Mouse (Mus musculus): ENCODE results near the gene Eef1a2. TPM values are rescaled to one million over a fixed set of nuclear protein-coding genes. Genes with fewer than 3 reads are reported as not detected.
"Not testable (repeated sequence)": the region's sequence is repeated elsewhere in the genome, so short reads cannot be mapped to it uniquely, and the experiment has no call there.

Eef1a2 gene
- not detected in 2 replicates for total RNA-seq (2015; ENCODE audit: low replicate concordance)
- not detected in 2 replicates for total RNA-seq (2017; ENCODE audit: low replicate concordance)

DNA sequence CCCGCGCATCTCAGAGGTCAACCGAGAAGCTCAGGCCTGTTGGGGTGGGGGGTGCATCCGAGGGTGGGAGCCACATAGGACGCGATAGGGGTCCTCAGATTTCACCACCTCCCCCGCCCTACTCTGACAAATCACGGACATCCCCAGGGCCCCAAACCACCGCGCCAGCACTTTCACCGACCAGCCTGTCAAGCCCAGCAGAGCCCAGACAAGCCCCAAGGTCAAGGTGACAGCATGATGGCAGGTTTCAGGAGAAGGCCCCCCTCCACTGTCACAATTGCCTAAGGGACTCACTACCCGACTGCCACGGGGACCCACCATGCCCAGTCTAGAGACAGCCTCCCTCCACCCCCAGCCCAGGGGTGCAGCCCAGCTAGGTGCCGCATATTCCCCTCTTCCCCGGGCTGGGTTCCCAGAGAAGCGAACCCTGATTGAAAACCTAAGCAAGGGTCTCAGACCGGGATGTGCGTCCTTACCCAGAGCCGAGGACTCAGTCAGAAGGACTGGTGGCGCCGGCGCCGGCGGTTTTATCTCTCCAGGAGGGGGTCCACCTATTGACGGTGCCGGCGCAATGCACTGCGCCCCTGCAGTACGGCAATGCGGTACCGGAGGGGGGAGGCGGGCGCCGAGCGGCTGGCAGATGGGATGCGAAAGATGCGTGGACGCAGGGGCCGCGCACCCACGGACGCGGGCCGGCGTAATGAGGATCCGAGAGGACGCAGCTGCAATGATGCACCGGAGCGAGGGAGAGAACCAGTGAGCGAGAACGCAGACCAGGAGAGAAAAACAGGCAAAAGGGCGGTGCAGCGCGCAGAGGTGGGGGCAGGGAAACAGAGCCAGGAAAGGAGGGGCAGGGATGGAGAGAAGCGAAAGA is at the start of gene Eef1a2:
TSS of gene Eef1a2 (minus strand) at position 767 of the 874 bp plus-strand sequence.
- no peak for ATAC-seq (replicated peaks; ENCODE audit: low FRiP score, poor library complexity, severe bottlenecking)

DNA sequence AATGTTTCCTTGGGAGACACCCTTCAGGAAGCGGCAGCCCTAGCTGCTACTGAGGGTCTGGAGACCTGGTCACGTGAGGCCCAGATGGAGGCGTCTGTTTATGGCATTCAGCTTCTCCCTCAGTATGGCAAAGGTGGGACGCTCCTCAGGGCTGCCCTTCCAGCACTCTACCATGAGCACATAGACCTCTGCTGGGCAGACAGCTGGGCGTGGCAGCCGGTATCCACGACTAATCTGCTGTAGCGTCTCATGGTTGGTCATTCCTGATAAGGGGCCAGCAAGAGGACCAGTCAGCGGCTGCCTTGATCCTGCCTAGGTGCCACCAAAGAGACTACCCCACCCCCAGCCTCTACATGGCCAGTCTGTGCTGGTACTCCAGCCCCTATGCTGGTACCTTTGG is 49.3 kb upstream of the Eef1a2 start:
- peak; percentile 87 for ATAC-seq (replicated peaks; ENCODE audit: low FRiP score, poor library complexity, severe bottlenecking)

- peak; percentile 71 for ATAC-seq (replicated peaks; ENCODE audit: low FRiP score, poor library complexity, severe bottlenecking)
Observed at GRCm38 (mm10) chr2:181205678-181206077, 48.9 kb upstream of the Eef1a2 start.

GRCm38 (mm10) chr2:181202886-181203285 is 46.1 kb upstream of the Eef1a2 start:
- no peak for ATAC-seq (replicated peaks; ENCODE audit: low FRiP score, poor library complexity, severe bottlenecking)

DNA sequence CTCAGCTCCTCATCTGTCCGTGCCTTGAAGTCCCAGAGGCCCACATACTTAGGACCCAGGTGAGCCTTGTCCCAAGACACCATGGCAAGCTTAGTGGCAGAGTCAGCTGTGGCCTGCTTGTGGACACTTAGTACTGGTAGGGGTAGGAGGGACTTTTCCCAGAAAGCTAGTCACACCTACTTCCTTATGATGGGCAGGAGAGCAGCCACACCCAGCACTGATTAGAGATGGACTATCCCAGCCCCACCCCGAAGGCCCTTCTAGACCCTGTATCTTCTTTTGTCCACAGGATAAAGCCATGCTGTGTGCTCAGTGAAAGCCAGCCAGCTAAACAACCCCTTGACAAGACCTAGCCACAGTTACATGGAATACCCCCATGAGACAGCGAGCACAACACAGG is 45.6 kb upstream of the Eef1a2 start, which contains the start of gene Ptk6:
TSS of gene Ptk6 (minus strand) at position 368 of the 400 bp plus-strand sequence.
- no peak for ATAC-seq (replicated peaks; ENCODE audit: low FRiP score, poor library complexity, severe bottlenecking)

DNA sequence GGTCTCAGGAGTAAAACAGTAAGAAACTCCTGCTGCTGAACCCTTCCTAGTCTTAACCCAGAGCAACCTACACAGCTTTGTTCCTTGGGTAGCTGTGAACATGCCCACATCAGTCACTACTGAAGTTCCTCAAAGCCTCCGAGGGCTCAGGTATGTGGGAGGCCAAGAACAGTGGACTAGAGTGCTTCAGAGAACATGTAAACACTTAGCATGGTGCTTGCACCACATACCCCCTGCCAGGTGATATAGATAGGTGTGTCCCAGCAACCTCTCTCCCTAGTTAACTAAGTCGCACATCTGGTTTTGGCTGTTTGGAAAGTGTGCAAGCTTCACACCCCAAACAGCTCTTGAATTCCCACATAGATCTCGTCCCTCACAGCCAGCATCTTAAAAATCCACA is 44.8 kb upstream of the Eef1a2 start:
- no peak for ATAC-seq (replicated peaks; ENCODE audit: low FRiP score, poor library complexity, severe bottlenecking)

GRCm38 (mm10) chr2:181196628-181197300 is 40.0 kb upstream of the Eef1a2 start:
- no peak for ATAC-seq (replicated peaks; ENCODE audit: low FRiP score, poor library complexity, severe bottlenecking)

DNA sequence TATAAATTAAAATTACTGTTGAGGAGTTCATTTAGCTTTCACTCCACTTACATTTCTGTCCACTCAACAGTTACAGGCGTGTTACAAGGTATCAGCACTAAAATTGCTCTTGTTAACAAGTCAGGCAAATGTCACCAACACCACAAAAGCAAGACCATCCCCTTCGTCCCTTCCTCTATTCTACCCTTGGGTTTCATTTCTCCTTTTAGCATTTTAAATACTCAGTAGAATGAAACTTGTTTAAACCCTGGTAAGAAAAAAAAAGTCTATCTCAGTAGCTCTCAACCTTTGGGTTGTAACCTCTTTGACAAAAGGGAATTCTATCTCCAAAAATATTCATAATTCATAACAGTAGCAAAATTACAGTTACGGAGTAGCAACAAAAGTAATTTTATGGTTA is 36.2 kb upstream of the Eef1a2 start:
- no peak for ATAC-seq (replicated peaks; ENCODE audit: low FRiP score, poor library complexity, severe bottlenecking)

GRCm38 (mm10) chr2:181191936-181192335 is 35.1 kb upstream of the Eef1a2 start:
- no peak for ATAC-seq (replicated peaks; ENCODE audit: low FRiP score, poor library complexity, severe bottlenecking)

DNA sequence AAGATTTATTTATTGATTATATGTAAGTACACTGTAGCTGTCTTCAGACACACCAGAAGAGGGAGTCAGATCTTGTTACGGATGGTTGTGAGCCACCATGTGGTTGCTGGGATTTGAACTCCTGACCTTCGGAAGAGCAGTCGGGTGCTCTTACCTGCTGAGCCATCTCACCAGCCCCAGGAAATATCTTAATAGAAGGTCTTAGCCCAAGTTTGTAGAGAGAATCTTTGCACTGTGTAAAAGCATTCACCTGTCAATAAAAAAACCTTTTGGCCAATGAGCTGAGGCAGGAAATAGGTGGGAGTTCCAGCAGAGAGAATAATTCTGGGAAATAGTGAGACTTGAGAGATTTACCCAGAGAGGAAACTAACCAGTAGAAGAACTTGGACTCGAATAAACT is 34.6 kb upstream of the Eef1a2 start:
- ATAC-seq (replicated peaks; ENCODE audit: low FRiP score, poor library complexity, severe bottlenecking) = not testable (repeated sequence)

- ATAC-seq (replicated peaks; ENCODE audit: low FRiP score, poor library complexity, severe bottlenecking) = no peak
Observed at GRCm38 (mm10) chr2:181189321-181189720, 32.5 kb upstream of the Eef1a2 start.

- ATAC-seq (replicated peaks; ENCODE audit: low FRiP score, poor library complexity, severe bottlenecking) = peak; percentile 18; the same call in 1 of the 2 replicates
Observed at GRCm38 (mm10) chr2:181188681-181189080, 31.9 kb upstream of the Eef1a2 start.

- ATAC-seq (replicated peaks; ENCODE audit: low FRiP score, poor library complexity, severe bottlenecking) = peak; percentile 91
Observed at GRCm38 (mm10) chr2:181187121-181188000, 30.5 kb upstream of the Eef1a2 start, which contains the start of gene Ppdpf. Ppdpf (plus strand) TSS chr2:181187247.

- peak; percentile 85 for ATAC-seq (replicated peaks; ENCODE audit: low FRiP score, poor library complexity, severe bottlenecking)
Observed at GRCm38 (mm10) chr2:181186635-181187034, 29.8 kb upstream of the Eef1a2 start.

GRCm38 (mm10) chr2:181180898-181181297 is 24.1 kb upstream of the Eef1a2 start:
- no peak for ATAC-seq (replicated peaks; ENCODE audit: low FRiP score, poor library complexity, severe bottlenecking)

- no peak for ATAC-seq (replicated peaks; ENCODE audit: low FRiP score, poor library complexity, severe bottlenecking)
Observed at GRCm38 (mm10) chr2:181178471-181178870, 21.7 kb upstream of the Eef1a2 start.

DNA sequence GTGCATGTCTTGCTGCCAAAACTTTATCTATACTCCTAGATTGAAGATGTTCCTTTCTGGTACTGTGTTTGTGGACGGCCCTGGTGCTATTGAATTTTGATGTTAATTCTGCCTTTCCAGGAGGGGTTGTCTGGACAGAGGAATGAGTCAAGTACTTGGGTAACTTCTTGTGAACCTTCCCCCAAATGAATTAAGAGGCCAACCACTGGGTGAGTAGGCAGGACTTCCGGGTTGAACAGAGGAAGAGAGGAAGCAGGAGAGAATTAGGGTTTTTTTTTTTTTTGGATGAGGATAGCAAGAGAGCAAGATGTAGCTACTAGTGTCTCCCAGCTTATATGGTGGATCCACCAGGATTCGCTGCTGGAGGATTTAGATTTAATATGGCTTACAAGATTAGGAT is 21.2 kb upstream of the Eef1a2 start:
- no peak for ATAC-seq (replicated peaks; ENCODE audit: low FRiP score, poor library complexity, severe bottlenecking)

DNA sequence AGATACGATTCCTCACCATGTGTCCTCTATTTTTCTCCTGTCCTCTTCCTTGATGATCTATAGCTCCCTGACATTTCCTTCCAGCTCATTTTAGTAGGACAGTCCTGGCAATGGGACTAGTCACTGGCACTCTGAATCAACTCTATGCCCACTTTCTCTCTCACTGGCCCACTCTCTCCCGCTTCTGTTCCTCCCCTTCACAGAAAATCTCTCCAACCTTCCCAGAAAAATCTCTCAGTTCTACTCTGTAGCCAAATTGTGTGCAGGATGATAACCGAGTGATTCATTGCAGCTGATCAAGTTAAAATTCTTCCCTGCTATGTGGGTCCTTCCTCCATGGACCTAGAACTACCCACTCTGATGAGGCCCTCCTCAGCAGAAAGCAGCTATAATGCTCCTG is 17.8 kb upstream of the Eef1a2 start:
- no peak for ATAC-seq (replicated peaks; ENCODE audit: low FRiP score, poor library complexity, severe bottlenecking)

GRCm38 (mm10) chr2:181166469-181166868 is 9.7 kb upstream of the Eef1a2 start:
- no peak for ATAC-seq (replicated peaks; ENCODE audit: low FRiP score, poor library complexity, severe bottlenecking)

DNA sequence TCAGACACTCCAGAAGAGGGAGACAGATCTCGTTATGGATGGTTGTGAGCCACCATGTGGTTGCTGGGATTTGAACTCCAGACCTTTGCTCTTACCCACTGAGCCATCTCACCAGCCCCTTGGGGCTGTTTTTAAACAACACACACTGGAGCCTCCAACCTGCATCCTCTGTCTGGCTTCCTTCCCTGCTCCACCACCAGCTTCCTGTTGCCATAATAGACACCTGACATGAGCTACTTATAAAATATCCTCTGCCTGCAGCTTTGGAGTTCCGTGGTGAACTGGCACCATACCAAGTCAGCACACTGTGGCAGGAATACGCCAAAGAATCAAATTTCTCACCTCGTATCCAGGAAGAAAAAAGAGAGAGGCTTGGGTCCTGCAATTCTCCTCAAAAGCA is 4.0 kb upstream of the Eef1a2 start:
- no peak for ATAC-seq (replicated peaks; ENCODE audit: low FRiP score, poor library complexity, severe bottlenecking)
